Mouse (Mus musculus) liver, adult 2 months (tissue): ENCODE data around the gene Itsn2. TPM values are rescaled to one million over a fixed set of nuclear protein-coding genes. Genes with fewer than 3 reads are reported as not detected.

Experiments
- DNase-seq: peaks from one replicate; pipeline ENCODE4 v3.0.0-alpha.2; 2011; ENCODE audit warnings: low read depth, low spot score; ENCODE audit errors: extremely low read depth
- H3K27ac ChIP-seq: fragments of 200-500 bp; replicated peaks from 2 replicates; pipeline ENCODE4 v1.5.1; 2012; ENCODE audit warnings: low read depth, mild to moderate bottlenecking, control low read depth, inconsistent platforms, low read length; ENCODE audit not compliant: insufficient read depth
- H3K27me3 ChIP-seq: fragments of 200-500 bp; 2 replicates; pipeline ENCODE4 v1.6.1; 2012; ENCODE audit warnings: mild to moderate bottlenecking, moderate library complexity, low read length, inconsistent platforms; ENCODE audit not compliant: control insufficient read depth, insufficient read depth
- H3K36me3 ChIP-seq: fragments of 200-500 bp; 2 replicates; pipeline ENCODE4 v1.6.1; 2012; ENCODE audit warnings: low read length, inconsistent platforms; ENCODE audit not compliant: control insufficient read depth, insufficient read depth
- H3K4me1 ChIP-seq: fragments of 200-500 bp; 2 replicates; pipeline ENCODE4 v1.6.1; 2011; ENCODE audit warnings: low read length; ENCODE audit not compliant: control insufficient read depth, insufficient read depth
- H3K4me3 ChIP-seq: fragments of 200-500 bp; 2 replicates; pipeline ENCODE4 v1.5.1; 2011; ENCODE audit warnings: low read depth, mild to moderate bottlenecking, control low read depth, low read length, moderate library complexity; ENCODE audit not compliant: insufficient read depth
- H3K79me2 ChIP-seq: fragments of 200-500 bp; 2 replicates; pipeline ENCODE4 v1.6.1; 2012; ENCODE audit warnings: inconsistent platforms, mild to moderate bottlenecking, low read length, moderate library complexity; ENCODE audit not compliant: control insufficient read depth, insufficient read depth
- H3K9ac ChIP-seq: fragments of 200-500 bp; 2 replicates; pipeline ENCODE4 v1.6.1; 2012; ENCODE audit warnings: low read depth, mild to moderate bottlenecking, control low read depth, inconsistent platforms, low read length
- CTCF ChIP-seq: fragments of 200-500 bp; IDR thresholded peaks from 2 replicates; pipeline ENCODE4 v1.5.1; 2011; ENCODE audit warnings: low read depth, low read length, control low read depth
- POLR2A ChIP-seq: fragments of 200-500 bp; IDR thresholded peaks from 2 replicates; pipeline ENCODE4 v1.6.1; 2011; ENCODE audit warnings: low read length, control low read depth; ENCODE audit not compliant: insufficient read depth; ENCODE audit errors: extremely low read depth
- WGBS: fragments of 180-500 bp; shearing (Covaris S2); methylation state at CpG from one replicate; pipeline ENCODE4 v1.1.7; 2018; 5-methylcytosine and 5-hydroxymethylcytosine counted together
- polyA plus RNA-seq: library from polyadenylated mRNA; depleted of rRNA; stranded (reverse); fragments of >200 nt; gene quantifications from 2 replicates; pipeline ENCODE4 v1.2.3, GENCODE M21; 2012
- total RNA-seq: library from RNA; depleted of rRNA; stranded (reverse); fragments of >200 nt; gene quantifications from 2 replicates; pipeline ENCODE4 v1.2.3, GENCODE M21; 2014

The Itsn2 gene
- total and polyA plus RNA-seq, 2 experiments, result 11.6 to 26.8 TPM

DNA sequence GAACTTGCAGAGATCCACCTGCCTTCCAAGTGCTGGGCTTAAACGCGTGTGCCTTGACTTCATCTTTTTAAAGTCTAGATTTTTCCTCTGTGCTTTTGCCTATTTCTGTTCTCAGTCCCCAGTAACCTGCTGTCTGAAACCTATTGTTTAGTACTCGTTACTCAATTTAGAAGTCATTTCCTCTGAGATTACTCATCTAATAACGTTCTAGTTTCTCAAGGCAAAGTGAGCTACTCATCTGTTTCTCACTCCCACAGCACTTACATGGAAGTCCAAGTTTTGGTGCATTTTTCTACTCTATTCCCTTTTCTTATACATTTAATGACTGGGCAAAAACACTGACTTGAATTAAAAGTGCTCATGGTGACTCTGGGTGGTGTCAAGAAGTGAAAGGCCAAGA, 7.3 kb downstream of the Itsn2 start:
- 60% methylated on average over 4 of the region's 4 CpGs for WGBS
- no peak for DNase-seq
- Histone ChIP-seq H3K27me3 (no peaks in the 10 kb centered on the region), H3K4me3 (no peak overlapping the region), H3K9ac (no peak overlapping the region), H3K4me1 (peaks cover 12% of the 10 kb centered on the region), H3K36me3 (peaks cover 3% of the 10 kb centered on the region; the same call in 1 of the 2 replicates), H3K27ac (no peak overlapping the region), H3K79me2 (peaks cover 16% of the 10 kb centered on the region; the same call in 1 of the 2 replicates)
- TF ChIP-seq POLR2A, result no peak
- no peak for TF ChIP-seq CTCF

DNA sequence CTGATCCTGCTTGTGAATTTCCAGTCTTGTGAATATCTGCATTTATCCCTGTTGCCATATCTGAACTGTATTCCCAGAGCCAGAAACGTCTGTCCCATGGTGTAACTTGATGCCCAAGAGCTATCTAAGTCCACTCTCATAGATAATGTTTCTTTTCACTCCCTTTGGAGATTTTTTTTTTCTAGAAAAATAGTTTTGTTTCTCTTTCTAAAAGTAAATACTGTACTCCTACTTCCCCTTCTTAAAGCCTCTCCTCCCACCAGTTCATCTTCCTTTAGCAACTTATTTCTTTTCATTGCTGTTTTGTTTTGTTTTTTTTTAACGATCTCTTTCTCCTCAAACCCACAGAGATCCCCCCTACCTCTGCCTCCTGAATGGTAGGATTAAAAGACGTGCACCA, 14.2 kb downstream of the Itsn2 start:
- no peak for TF ChIP-seq CTCF
- no peak for TF ChIP-seq POLR2A
- Histone ChIP-seq H3K79me2 (peaks cover 25% of the 10 kb centered on the region; the same call in 1 of the 2 replicates), H3K27ac (no peak overlapping the region), H3K4me3 (no peak overlapping the region), H3K36me3 (no peaks in the 10 kb centered on the region), H3K4me1 (peaks cover 4% of the 10 kb centered on the region; the same call in 1 of the 2 replicates), H3K27me3 (no peaks in the 10 kb centered on the region), H3K9ac (no peak overlapping the region)
- DNase-seq, result no peak
- 75% methylated on average over 3 of the region's 3 CpGs for WGBS

DNA sequence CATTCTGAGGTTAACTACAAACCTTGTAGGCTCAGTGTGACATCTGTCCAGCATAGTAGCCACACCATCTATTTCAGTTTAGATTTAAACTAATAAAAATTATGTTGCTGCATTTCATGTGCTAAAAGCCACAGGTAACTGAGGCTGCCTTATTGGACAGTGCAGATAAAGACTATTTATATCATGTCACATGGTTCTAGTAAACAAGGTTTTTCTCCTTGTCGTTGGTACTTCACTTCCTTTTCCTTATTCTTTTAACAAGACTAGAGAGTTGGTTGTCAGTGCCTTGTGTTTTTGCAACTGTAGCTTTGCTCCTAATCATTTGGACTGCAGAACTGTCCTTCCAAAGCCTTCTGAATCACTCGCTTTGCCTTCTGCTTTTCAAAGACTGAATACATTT, 22.3 kb downstream of the Itsn2 start:
- Histone ChIP-seq H3K79me2 (peaks cover 4% of the 10 kb centered on the region; the same call in 1 of the 2 replicates), H3K27me3 (no peaks in the 10 kb centered on the region), H3K4me3 (no peak overlapping the region), H3K36me3 (no peaks in the 10 kb centered on the region), H3K27ac (no peak overlapping the region), H3K9ac (no peak overlapping the region), H3K4me1 (no peaks in the 10 kb centered on the region)
- 68% methylated on average over 2 of the region's 2 CpGs for WGBS
- no peak for TF ChIP-seq POLR2A
- TF ChIP-seq CTCF, result no peak
- no peak for DNase-seq

DNA sequence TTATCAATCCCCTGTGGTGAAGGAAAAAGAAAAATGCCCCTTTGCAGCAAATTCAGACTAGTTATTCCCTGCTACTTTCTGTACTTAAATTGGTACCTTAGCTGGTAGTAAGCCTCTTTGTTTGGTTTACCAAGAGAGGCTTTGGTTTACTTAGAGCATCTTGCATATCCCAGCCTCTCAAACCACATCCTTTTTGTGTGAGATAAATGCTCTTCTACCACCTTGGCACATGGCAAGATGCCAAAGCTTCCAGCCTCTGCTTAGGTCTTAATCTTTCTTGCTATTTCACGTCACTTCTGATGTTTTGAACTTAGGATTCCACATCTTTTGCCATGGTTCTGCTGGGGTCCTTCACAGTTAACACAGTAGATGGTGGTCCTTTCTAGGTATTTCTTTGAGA, 31.8 kb downstream of the Itsn2 start:
- no peak for DNase-seq
- Histone ChIP-seq H3K36me3 (peaks cover 19% of the 10 kb centered on the region), H3K27me3 (no peaks in the 10 kb centered on the region), H3K4me1 (no peaks in the 10 kb centered on the region), H3K79me2 (no peaks in the 10 kb centered on the region), H3K27ac (no peak overlapping the region), H3K9ac (no peak overlapping the region), H3K4me3 (no peak overlapping the region)
- 91% methylated on average over 1 of the region's 1 CpGs for WGBS
- TF ChIP-seq POLR2A (no peak), CTCF (no peak)

DNA sequence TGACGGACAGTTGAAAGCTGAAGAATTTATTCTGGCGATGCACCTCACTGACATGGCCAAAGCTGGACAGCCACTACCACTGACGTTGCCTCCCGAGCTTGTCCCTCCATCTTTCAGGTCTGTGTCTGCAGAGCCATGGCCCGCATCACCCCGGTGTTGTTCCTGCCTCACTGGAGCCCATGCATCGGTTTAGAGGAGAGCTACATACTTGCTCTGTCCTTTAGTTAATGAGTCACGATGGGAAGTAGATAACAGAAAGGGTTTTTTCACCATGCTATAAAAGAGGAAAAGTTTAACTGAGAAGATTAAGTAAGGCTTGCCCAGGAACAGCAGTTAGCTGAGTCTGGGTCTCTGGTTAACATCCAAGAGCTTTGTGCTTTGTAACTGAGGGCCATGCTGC, 40.5 kb downstream of the Itsn2 start:
- Histone ChIP-seq H3K4me3 (no peak overlapping the region), H3K79me2 (no peaks in the 10 kb centered on the region), H3K27me3 (no peaks in the 10 kb centered on the region), H3K27ac (no peak overlapping the region), H3K9ac (no peak overlapping the region), H3K36me3 (peaks cover 69% of the 10 kb centered on the region), H3K4me1 (no peaks in the 10 kb centered on the region)
- 83% methylated on average over 8 of the region's 8 CpGs for WGBS
- TF ChIP-seq CTCF (no peak), POLR2A (no peak)
- no peak for DNase-seq

DNA sequence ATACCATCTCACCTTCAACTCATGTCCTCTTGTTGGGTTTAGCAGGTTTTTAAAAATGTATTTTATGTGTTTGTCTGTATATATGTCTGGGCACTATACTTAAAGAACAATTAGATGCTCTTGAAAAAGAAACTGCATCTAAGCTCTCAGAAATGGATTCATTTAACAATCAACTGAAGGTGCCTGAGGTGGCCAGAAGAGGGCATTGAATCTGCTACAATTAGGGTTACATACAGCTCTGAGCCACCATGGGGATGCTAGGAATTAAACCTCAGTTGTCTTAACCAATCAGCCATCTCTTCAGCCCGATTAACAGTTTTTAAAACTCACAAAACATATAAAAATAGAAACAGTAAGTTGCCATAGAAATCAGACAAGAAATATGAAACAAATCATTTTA, 46.0 kb downstream of the Itsn2 start:
- Histone ChIP-seq H3K36me3 (peaks cover 58% of the 10 kb centered on the region), H3K4me3 (no peak overlapping the region), H3K4me1 (no peaks in the 10 kb centered on the region), H3K27ac (no peak overlapping the region), H3K27me3 (no peaks in the 10 kb centered on the region), H3K79me2 (no peaks in the 10 kb centered on the region), H3K9ac (no peak overlapping the region)
- TF ChIP-seq CTCF, result no peak
- TF ChIP-seq POLR2A, result no peak
- DNase-seq, result no peak
- 95% methylated on average over 1 of the region's 1 CpGs for WGBS
